Mouse (Mus musculus): ENCODE results near the gene Rara. TPM values are rescaled to one million over a fixed set of nuclear protein-coding genes. Genes with fewer than 3 reads are reported as not detected.

The Rara gene
- polyA plus RNA-seq, 1 experiment from 2014 or later = 30.1 TPM

- peak overlapping the region; percentile 100 for H3K4me2 ChIP-seq (ENCODE audit: low read depth, low read length)
- peak overlapping the region; percentile 94 for H3K27ac ChIP-seq (ENCODE audit: low read length)
- peaks cover 67% of the 10 kb centered on the region for H3K4me1 ChIP-seq (ENCODE audit: control insufficient read depth, insufficient read depth, low read length)
- H3K9ac ChIP-seq (ENCODE audit: low read length) = peak overlapping the region; percentile 88
- no peaks in the 10 kb centered on the region for H3K27me3 ChIP-seq (ENCODE audit: control insufficient read depth, insufficient read depth, low read length)
- H3K9me3 ChIP-seq (replicated peaks; ENCODE audit: control insufficient read depth, low read length) = no peaks in the 10 kb centered on the region
- no peak for ATAC-seq (ENCODE audit: insufficient read depth, low FRiP score)
- peak overlapping the region; percentile 79 for H3K4me3 ChIP-seq (replicated peaks; ENCODE audit: low read length)
- 3% methylated on average over 18 of the region's 18 CpGs for WGBS
- H3K36me3 ChIP-seq (ENCODE audit: control insufficient read depth, insufficient read depth, low read length) = 0 out of 2 replicates have a peak, but pooled peaks cover under 1% of the 10 kb centered on the region
These were observed 33.5 kb downstream of the Rara start for GRCm38 (mm10) chr11:98961051-98961592.

- Histone ChIP-seq H3K27ac (ENCODE audit: low read length) (peak overlapping the region; percentile 94), H3K9ac (ENCODE audit: low read length) (peak overlapping the region; percentile 88), H3K4me2 (ENCODE audit: low read depth, low read length) (peak overlapping the region; percentile 100), H3K36me3 (ENCODE audit: control insufficient read depth, insufficient read depth, low read length) (peaks cover 7% of the 10 kb centered on the region; the same call in 1 of the 2 replicates), H3K4me3 (replicated peaks; ENCODE audit: low read length) (peak overlapping the region; percentile 79), H3K4me1 (ENCODE audit: control insufficient read depth, insufficient read depth, low read length) (peaks cover 70% of the 10 kb centered on the region), H3K9me3 (replicated peaks; ENCODE audit: control insufficient read depth, low read length) (no peaks in the 10 kb centered on the region), H3K27me3 (ENCODE audit: control insufficient read depth, insufficient read depth, low read length) (no peaks in the 10 kb centered on the region)
- WGBS = 8% methylated on average over 8 of the region's 8 CpGs
- no peak for ATAC-seq (ENCODE audit: insufficient read depth, low FRiP score)
These were observed 34.1 kb downstream of the Rara start for GRCm38 (mm10) chr11:98961766-98962165.

- Histone ChIP-seq H3K9me3 (replicated peaks; ENCODE audit: control insufficient read depth, low read length) (no peaks in the 10 kb centered on the region), H3K27ac (ENCODE audit: low read length) (peak overlapping the region; percentile 98), H3K36me3 (ENCODE audit: control insufficient read depth, insufficient read depth, low read length) (peaks cover 9% of the 10 kb centered on the region; the same call in 1 of the 2 replicates), H3K4me3 (replicated peaks; ENCODE audit: low read length) (peak overlapping the region; percentile 79), H3K27me3 (ENCODE audit: control insufficient read depth, insufficient read depth, low read length) (no peaks in the 10 kb centered on the region), H3K4me2 (ENCODE audit: low read depth, low read length) (peak overlapping the region; percentile 100), H3K4me1 (ENCODE audit: control insufficient read depth, insufficient read depth, low read length) (peaks cover 78% of the 10 kb centered on the region), H3K9ac (ENCODE audit: low read length) (peak overlapping the region; percentile 88)
- 17% methylated on average over 12 of the region's 12 CpGs for WGBS
- no peak for ATAC-seq (ENCODE audit: insufficient read depth, low FRiP score)
These were observed 34.9 kb downstream of the Rara start for GRCm38 (mm10) chr11:98962421-98963095.

DNA sequence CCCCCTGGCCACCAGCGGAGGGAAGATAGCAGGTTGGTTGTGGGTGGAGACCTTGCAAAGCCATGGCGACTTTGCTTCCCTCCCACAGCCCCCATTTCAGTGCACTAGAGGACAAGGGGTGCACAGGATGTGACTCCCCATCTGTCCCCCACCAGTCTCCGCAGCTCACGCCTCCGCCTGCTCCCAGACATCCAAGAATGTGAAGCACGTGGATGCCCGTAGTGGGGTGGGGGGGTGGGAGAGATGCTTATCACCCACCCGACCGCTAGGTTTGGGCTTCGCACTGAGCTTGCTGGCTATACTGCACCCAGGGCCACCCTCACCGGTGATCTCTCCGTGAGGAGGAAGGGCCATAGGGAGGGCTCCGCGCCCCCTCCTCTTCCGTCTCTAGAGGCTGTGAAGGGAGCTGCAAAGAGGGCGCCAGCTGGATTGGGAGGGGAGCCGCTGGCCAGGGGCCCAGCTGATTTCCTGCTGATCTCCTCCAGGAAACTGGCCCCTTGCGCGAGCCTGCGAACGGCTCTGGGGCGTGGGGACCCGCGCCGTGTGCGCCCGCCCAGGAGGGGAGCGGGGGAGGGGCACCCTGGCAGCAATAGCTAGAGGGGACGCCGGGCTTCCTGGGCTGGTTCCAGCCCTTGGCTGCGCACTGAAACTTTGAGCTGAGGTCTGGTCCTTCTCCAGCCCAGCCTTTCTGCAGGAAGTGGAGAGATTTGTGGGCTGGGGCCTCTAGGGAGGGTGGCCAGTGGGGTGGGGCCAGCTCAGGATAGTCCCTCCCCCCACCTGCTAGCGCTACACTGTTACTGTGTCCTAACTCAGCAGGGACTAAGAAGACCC is 35.8 kb downstream of the Rara start:
- ATAC-seq (ENCODE audit: insufficient read depth, low FRiP score) = peak; percentile 88
- Histone ChIP-seq H3K4me1 (ENCODE audit: control insufficient read depth, insufficient read depth, low read length) (peaks cover 86% of the 10 kb centered on the region), H3K9ac (ENCODE audit: low read length) (peak overlapping the region; percentile 88), H3K4me3 (replicated peaks; ENCODE audit: low read length) (peak overlapping the region; percentile 79), H3K9me3 (replicated peaks; ENCODE audit: control insufficient read depth, low read length) (no peaks in the 10 kb centered on the region), H3K4me2 (ENCODE audit: low read depth, low read length) (peak overlapping the region; percentile 100), H3K27me3 (ENCODE audit: control insufficient read depth, insufficient read depth, low read length) (no peaks in the 10 kb centered on the region), H3K36me3 (ENCODE audit: control insufficient read depth, insufficient read depth, low read length) (peaks cover 9% of the 10 kb centered on the region; the same call in 1 of the 2 replicates), H3K27ac (ENCODE audit: low read length) (peak overlapping the region; percentile 98)
- under 1% methylated on average over 32 of the region's 32 CpGs for whole genome bisulfite sequencing

GRCm38 (mm10) chr11:98964201-98964615 is 36.6 kb downstream of the Rara start:
- 6% methylated on average over 6 of the region's 6 CpGs for WGBS
- H3K4me1 ChIP-seq (ENCODE audit: control insufficient read depth, insufficient read depth, low read length) = peaks cover 87% of the 10 kb centered on the region
- peak overlapping the region; percentile 100 for H3K4me2 ChIP-seq (ENCODE audit: low read depth, low read length)
- H3K36me3 ChIP-seq (ENCODE audit: control insufficient read depth, insufficient read depth, low read length) = peaks cover 9% of the 10 kb centered on the region; the same call in 1 of the 2 replicates
- H3K27me3 ChIP-seq (ENCODE audit: control insufficient read depth, insufficient read depth, low read length) = no peaks in the 10 kb centered on the region
- no peaks in the 10 kb centered on the region for H3K9me3 ChIP-seq (replicated peaks; ENCODE audit: control insufficient read depth, low read length)
- H3K4me3 ChIP-seq (replicated peaks; ENCODE audit: low read length) = peak overlapping the region; percentile 79
- H3K9ac ChIP-seq (ENCODE audit: low read length) = peak overlapping the region; percentile 88
- no peak for ATAC-seq (ENCODE audit: insufficient read depth, low FRiP score)
- peak overlapping the region; percentile 98 for H3K27ac ChIP-seq (ENCODE audit: low read length)

DNA sequence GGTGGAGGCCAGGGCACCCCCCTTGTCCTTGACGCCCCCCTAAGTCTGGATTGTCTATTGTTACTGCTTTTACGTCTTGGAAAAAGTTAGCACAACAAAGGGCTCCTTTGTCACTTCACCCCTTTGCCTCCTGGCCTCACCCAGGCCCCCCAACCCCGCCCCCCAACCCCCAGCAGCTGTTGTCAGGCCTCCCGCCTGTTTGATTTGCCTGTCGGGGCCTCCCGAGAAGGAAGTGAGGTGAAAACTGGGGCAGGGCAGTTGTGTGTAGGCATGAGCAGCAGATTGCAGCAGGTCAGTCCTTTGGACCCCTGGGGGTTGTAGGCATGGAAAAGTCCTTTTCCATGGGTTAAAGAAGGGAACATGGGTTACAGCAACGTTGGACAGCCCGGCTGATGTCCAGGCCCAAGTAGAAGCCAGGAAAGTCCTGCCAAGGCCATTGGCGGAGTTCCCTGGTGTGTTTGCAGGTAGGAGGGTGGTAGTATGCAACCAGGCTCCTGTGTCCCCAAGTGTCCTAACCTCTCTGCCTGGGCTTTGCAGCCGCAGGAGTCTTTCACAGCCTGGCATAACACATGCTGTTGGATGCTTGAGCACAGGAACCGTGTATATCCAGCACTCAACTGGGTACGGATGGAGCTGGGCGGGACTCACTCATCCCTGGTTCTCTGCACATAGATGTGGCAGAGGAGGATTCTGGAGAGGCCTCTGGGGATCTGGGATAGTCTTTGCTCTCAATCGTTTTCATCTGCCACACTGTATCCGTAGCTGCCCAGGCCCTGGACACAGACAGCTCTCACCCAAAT is 37.2 kb downstream of the Rara start:
- 27% methylated on average over 15 of the region's 15 CpGs for WGBS

GRCm38 (mm10) chr11:98965416-98966077 is 37.9 kb downstream of the Rara start:
- 17% methylated on average over 11 of the region's 11 CpGs for WGBS
- no peak for ATAC-seq (ENCODE audit: insufficient read depth, low FRiP score)
- Histone ChIP-seq H3K9ac (ENCODE audit: low read length) (peak overlapping the region; percentile 88), H3K4me2 (ENCODE audit: low read depth, low read length) (peak overlapping the region; percentile 100), H3K36me3 (ENCODE audit: control insufficient read depth, insufficient read depth, low read length) (peaks cover 16% of the 10 kb centered on the region), H3K27me3 (ENCODE audit: control insufficient read depth, insufficient read depth, low read length) (no peaks in the 10 kb centered on the region), H3K27ac (ENCODE audit: low read length) (peak overlapping the region; percentile 98), H3K4me1 (ENCODE audit: control insufficient read depth, insufficient read depth, low read length) (peaks cover 88% of the 10 kb centered on the region), H3K9me3 (replicated peaks; ENCODE audit: control insufficient read depth, low read length) (no peaks in the 10 kb centered on the region), H3K4me3 (replicated peaks; ENCODE audit: low read length) (peak overlapping the region; percentile 79)

More for the DNA sequence above, 37.2 kb downstream of the Rara start:
- no peaks in the 10 kb centered on the region for H3K27me3 ChIP-seq (ENCODE audit: control insufficient read depth, insufficient read depth, low read length)
- peaks cover 13% of the 10 kb centered on the region; the same call in 1 of the 2 replicates for H3K36me3 ChIP-seq (ENCODE audit: control insufficient read depth, insufficient read depth, low read length)
- H3K27ac ChIP-seq (ENCODE audit: low read length) = peak overlapping the region; percentile 98
- no peaks in the 10 kb centered on the region for H3K9me3 ChIP-seq (replicated peaks; ENCODE audit: control insufficient read depth, low read length)
- peak overlapping the region; percentile 100 for H3K4me2 ChIP-seq (ENCODE audit: low read depth, low read length)
- H3K9ac ChIP-seq (ENCODE audit: low read length) = peak overlapping the region; percentile 88
- H3K4me3 ChIP-seq (replicated peaks; ENCODE audit: low read length) = peak overlapping the region; percentile 79
- H3K4me1 ChIP-seq (ENCODE audit: control insufficient read depth, insufficient read depth, low read length) = peaks cover 86% of the 10 kb centered on the region
- ATAC-seq (ENCODE audit: insufficient read depth, low FRiP score) = no peak

GRCm38 (mm10) chr11:98966499-98967141 is 39.0 kb downstream of the Rara start:
- WGBS = 38% methylated on average over 9 of the region's 9 CpGs
- peak overlapping the region; percentile 54 for H3K9ac ChIP-seq (ENCODE audit: low read length)
- H3K27ac ChIP-seq (ENCODE audit: low read length) = peak overlapping the region; percentile 26; the same call in 1 of the 2 replicates
- H3K36me3 ChIP-seq (ENCODE audit: control insufficient read depth, insufficient read depth, low read length) = peaks cover 20% of the 10 kb centered on the region
- no peaks in the 10 kb centered on the region for H3K27me3 ChIP-seq (ENCODE audit: control insufficient read depth, insufficient read depth, low read length)
- ATAC-seq (ENCODE audit: insufficient read depth, low FRiP score) = no peak
- H3K4me3 ChIP-seq (replicated peaks; ENCODE audit: low read length) = no peak overlapping the region; the same call in 1 of the 2 replicates
- H3K9me3 ChIP-seq (replicated peaks; ENCODE audit: control insufficient read depth, low read length) = no peaks in the 10 kb centered on the region
- peaks cover 91% of the 10 kb centered on the region for H3K4me1 ChIP-seq (ENCODE audit: control insufficient read depth, insufficient read depth, low read length)
- peak overlapping the region; percentile 100 for H3K4me2 ChIP-seq (ENCODE audit: low read depth, low read length)

Measured in stomach, embryonic 16.5 days (tissue).